ENCODE assay signal across 8 mouse cellular contexts in genomic region chr4:133407114-133407787, GRCm38 (mm10). TPM values are rescaled to one million over a fixed set of nuclear protein-coding genes. Genes with fewer than 3 reads are reported as not detected.
DNase-seq lines count a peak whose midpoint lies in the region; ATAC-seq and TF ChIP-seq lines count a peak whose summit lies in the region.

No protein-coding gene starts in this region.

- no peaks in the 10 kb centered on the region for H3K27me3 ChIP-seq in cerebellum, adult 2 months (ENCODE audit: control insufficient read depth, insufficient read depth, low read length)
- no peaks in the 10 kb centered on the region for H3K27me3 ChIP-seq in heart, embryonic 10.5 days (ENCODE audit: insufficient read depth, poor library complexity, severe bottlenecking)
- no peaks in the 10 kb centered on the region for H3K27me3 ChIP-seq in stomach, postnatal 0 days (ENCODE audit: control insufficient read depth, insufficient read depth, low read length)

- H3K9me3 ChIP-seq in heart, embryonic 10.5 days: no peaks in the 10 kb centered on the region
- no peaks in the 10 kb centered on the region for H3K9me3 ChIP-seq in stomach, postnatal 0 days (ENCODE audit: control insufficient read depth, low read length)

- H3K4me2 ChIP-seq in stomach, postnatal 0 days (replicated peaks; ENCODE audit: low read depth): no peak overlapping the region

- H3K4me3 ChIP-seq in cerebellum, adult 2 months (replicated peaks; ENCODE audit: insufficient read depth, low read depth, low read length): no peak overlapping the region
- H3K4me3 ChIP-seq in heart, embryonic 10.5 days: no peak overlapping the region
- no peak overlapping the region for H3K4me3 ChIP-seq in stomach, postnatal 0 days (ENCODE audit: low read depth, low read length)

- no peak for TF ChIP-seq EP300 in stomach, postnatal 0 days (optimal IDR thresholded peaks at IDR 0.05)

- peak; percentile 45 to 46 for DNase-seq in cerebellum, adult 2 months
- no peak for DNase-seq in cerebellum, adult 18-20 months
- DNase-seq in 3T3-L1 (ENCODE audit: low read depth, low spot score): peak; percentile 80
- no peak for DNase-seq in heart, embryonic 10.5 days (ENCODE audit: low spot score)
- peak; percentile 58 for DNase-seq in kidney, postnatal 14 days
- no peak for DNase-seq in stomach, postnatal 0 days (ENCODE audit: low spot score)
- DNase-seq in frontal cortex, postnatal 10 days (ENCODE audit: low spot score in 2 of 2): no peak
- DNase-seq in layer of hippocampus, postnatal 25 days (ENCODE audit: extremely low spot score in 1 of 2, low spot score in 1 of 2): no peak

- TF ChIP-seq CTCF in cerebellum, adult 2 months (IDR thresholded peaks at IDR 0.05; ENCODE audit: borderline replicate concordance, insufficient read depth, low read depth, low read length): no peak
- no peak for TF ChIP-seq CTCF in stomach, postnatal 0 days (IDR thresholded peaks at IDR 0.05; ENCODE audit: low read depth)

- H3K4me1 ChIP-seq in cerebellum, adult 2 months (ENCODE audit: control insufficient read depth, insufficient read depth, low read length): peaks cover 29% of the 10 kb centered on the region
- H3K4me1 ChIP-seq in heart, embryonic 10.5 days: peaks cover 46% of the 10 kb centered on the region
- H3K4me1 ChIP-seq in stomach, postnatal 0 days (replicated peaks; ENCODE audit: control insufficient read depth, insufficient read depth): peaks cover 12% of the 10 kb centered on the region

- peak overlapping the region; percentile 20; the same call in 1 of the 2 replicates for H3K27ac ChIP-seq in cerebellum, adult 2 months (ENCODE audit: insufficient read depth, low read length)
- peak overlapping the region; percentile 12; the same call in 1 of the 2 replicates for H3K27ac ChIP-seq in heart, embryonic 10.5 days
- peak overlapping the region; percentile 81 for H3K27ac ChIP-seq in stomach, postnatal 0 days (replicated peaks)

- peaks cover 14% of the 10 kb centered on the region; the same call in 1 of the 2 replicates for H3K36me3 ChIP-seq in heart, embryonic 10.5 days
- H3K36me3 ChIP-seq in stomach, postnatal 0 days (ENCODE audit: control insufficient read depth, insufficient read depth, low read length): no peaks in the 10 kb centered on the region

- ATAC-seq in stomach, postnatal 0 days (ENCODE audit: low FRiP score, low TSS enrichment): peak; percentile 16; the same call in 1 of the 2 replicates

- WGBS in cerebellum, adult 2 months: 49% methylated on average over 6 of the region's 6 CpGs
- 59% methylated on average over 6 of the region's 6 CpGs for WGBS in heart, embryonic 10.5 days
- 32% methylated on average over 6 of the region's 6 CpGs for WGBS in stomach, postnatal 0 days

- no peak overlapping the region for H3K9ac ChIP-seq in stomach, postnatal 0 days (ENCODE audit: low read length)

- no peak for TF ChIP-seq POLR2A in cerebellum, adult 2 months (IDR thresholded peaks at IDR 0.05; ENCODE audit: borderline replicate concordance, insufficient read depth, low read length)

RNA-seq across cellular contexts. Expression of gene Slc9a1, which starts 37.7 kb away (rescaled TPM):
- 47.6 and 49.5 TPM in 2 replicates for polyA plus RNA-seq in cerebellum, adult 2 months (2012; rRNA removed)
- polyA plus RNA-seq in heart, embryonic 10.5 days (2016; fragmentation: Nextera tagmentation; extraction: Ambion mirVana): 7.6 and 8.2 TPM in 2 replicates
- 6.0 and 7.1 TPM in 2 replicates for polyA plus RNA-seq in stomach, postnatal 0 days (2015; fragmentation: Nextera tagmentation; extraction: Ambion mirVana)
- total RNA-seq in layer of hippocampus, postnatal 25 days (2021): 10 to 100 TPM; 59.6 to 62.8 TPM

RNA-seq across cellular contexts. Expression of gene Wdtc1, which starts 54.0 kb away (rescaled TPM):
- 46.3 and 46.6 TPM in 2 replicates for polyA plus RNA-seq in cerebellum, adult 2 months (2012; rRNA removed)
- 13.4 and 14.2 TPM in 2 replicates for polyA plus RNA-seq in heart, embryonic 10.5 days (2016; fragmentation: Nextera tagmentation; extraction: Ambion mirVana)
- 6.2 and 7.7 TPM in 2 replicates for polyA plus RNA-seq in stomach, postnatal 0 days (2015; fragmentation: Nextera tagmentation; extraction: Ambion mirVana)
- 10 to 100 TPM; 84.4 to 85.8 TPM for total RNA-seq in layer of hippocampus, postnatal 25 days (2021)

Comparison
In these comparisons a context has a peak if more than half of its experiments do, and no peak if none do; other contexts are left out.
1. DNase-seq: peak in cerebellum, adult 2 months (2 of 2), 3T3-L1 (single experiment) and kidney, postnatal 14 days (single experiment); none in cerebellum, adult 18-20 months (0 of 2), heart, embryonic 10.5 days (single experiment), stomach, postnatal 0 days (single experiment), frontal cortex, postnatal 10 days (0 of 2) and layer of hippocampus, postnatal 25 days (0 of 2).
2. H3K27ac ChIP-seq: peak in every context shown above with its lines; median percentile 81 in stomach, postnatal 0 days; 20 in cerebellum, adult 2 months; 12 in heart, embryonic 10.5 days.